ENCODE assay signal across 18 mouse cellular contexts in the genomic region with DNA sequence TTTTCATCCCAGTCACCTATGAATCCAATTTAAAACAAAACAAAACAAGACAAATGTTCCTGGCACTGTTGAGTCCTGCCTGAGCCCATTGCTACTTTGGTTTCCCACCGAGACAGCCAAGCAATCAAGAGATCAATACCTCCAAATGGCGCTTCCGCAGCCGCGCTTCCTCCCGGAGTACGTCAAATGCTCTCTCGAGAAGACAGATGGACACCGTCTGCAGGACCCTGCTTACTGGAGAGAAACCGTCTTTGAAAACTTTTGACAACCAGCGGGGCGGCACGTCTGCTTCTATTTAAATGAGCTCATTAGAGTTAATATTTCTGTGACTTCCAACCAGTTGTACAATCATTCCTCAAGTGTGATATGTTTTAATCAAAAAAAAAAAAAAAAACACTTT.
"Had no signal": no experiment of that assay in that cellular context is flagged by ENCODE, and none has a peak within 500 bp of the region (broad histone marks: within the 10 kb centered on the region; RNA-seq: fewer than 3 reads in every experiment).

No protein-coding gene starts in this region.

- H3K4me3 ChIP-seq: kidney, embryonic 15.5 days; limb, embryonic 12.5 days; limb, embryonic 15.5 days; liver, embryonic 13.5 days; megakaryocyte, embryonic 14.5 days; midbrain, embryonic 10.5 days; midbrain, embryonic 13.5 days; myocyte; stomach, embryonic 15.5 days had no signal

- H3K4me2 ChIP-seq: kidney, embryonic 15.5 days; limb, embryonic 12.5 days; limb, embryonic 15.5 days; liver, embryonic 13.5 days; midbrain, embryonic 13.5 days; stomach, embryonic 15.5 days had no signal

- H3K27me3 ChIP-seq: kidney, embryonic 15.5 days; limb, embryonic 12.5 days; limb, embryonic 15.5 days; liver, embryonic 13.5 days; megakaryocyte, embryonic 14.5 days; midbrain, embryonic 13.5 days; stomach, embryonic 15.5 days had no signal

- H3K36me3 ChIP-seq: kidney, embryonic 15.5 days; limb, embryonic 12.5 days; limb, embryonic 15.5 days; liver, embryonic 13.5 days; midbrain, embryonic 10.5 days; midbrain, embryonic 13.5 days; stomach, embryonic 15.5 days had no signal

- H3K9ac ChIP-seq: kidney, embryonic 15.5 days; limb, embryonic 12.5 days; limb, embryonic 15.5 days; liver, embryonic 13.5 days; midbrain, embryonic 13.5 days; stomach, embryonic 15.5 days had no signal

- H3K9me3 ChIP-seq: kidney, embryonic 15.5 days; limb, embryonic 12.5 days; limb, embryonic 15.5 days; liver, embryonic 13.5 days; midbrain, embryonic 10.5 days; midbrain, embryonic 13.5 days; stomach, embryonic 15.5 days had no signal

- H3K4me1 ChIP-seq: kidney, embryonic 15.5 days; limb, embryonic 12.5 days; limb, embryonic 15.5 days; liver, embryonic 13.5 days; megakaryocyte, embryonic 14.5 days; midbrain, embryonic 10.5 days; midbrain, embryonic 13.5 days; stomach, embryonic 15.5 days had no signal

- ATAC-seq: lung, postnatal 0 days; midbrain, embryonic 13.5 days; midbrain, embryonic 16.5 days had no signal

- DNase-seq: left cerebral cortex, postnatal 4 days; liver, embryonic 13.5 days; lung, adult 2 months; right cerebral cortex, adult 18-20 months; right cerebral cortex, postnatal 14 days; right cerebral cortex, postnatal 4 days; spleen, adult 18-20 months; thymus, postnatal 25 days had no signal

- H3K27ac ChIP-seq: kidney, embryonic 15.5 days; limb, embryonic 12.5 days; limb, embryonic 15.5 days; liver, embryonic 13.5 days; midbrain, embryonic 10.5 days; midbrain, embryonic 13.5 days; stomach, embryonic 15.5 days had no signal
